Comparison of ENCODE assay signal across 1 mouse cellular context in the genomic region with DNA sequence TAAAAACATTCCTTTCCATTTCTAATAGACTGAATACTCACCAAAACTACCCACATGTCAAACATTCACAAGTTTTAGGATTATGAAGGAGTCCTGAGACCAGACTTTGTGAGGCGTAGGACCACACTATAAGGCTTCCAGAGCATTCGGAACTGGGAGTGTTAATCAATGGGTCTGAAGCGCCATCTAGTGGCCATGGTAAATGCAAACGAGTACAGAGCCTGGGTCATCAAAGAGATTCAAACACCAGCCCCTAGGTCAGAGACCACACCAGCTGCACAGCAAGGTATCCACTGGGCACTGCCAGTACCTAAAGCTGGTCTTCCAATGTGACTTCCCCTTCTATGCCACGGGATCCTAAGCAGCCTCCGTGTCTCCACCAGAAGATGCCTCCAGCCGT.
TF ChIP-seq lines count a peak whose summit lies in the region.

No protein-coding gene starts in this region.

TF ChIP-seq in MEL, 35 proteins besides CTCF, POLR2A, EP300 and RAD21 (continued from another document):
- no peak for TF ChIP-seq MAFK (IDR thresholded peaks at IDR 0.05; ENCODE audit: borderline replicate concordance, low read depth, low read length)
- TF ChIP-seq MYC (IDR thresholded peaks at IDR 0.05; ENCODE audit: low read depth, low read length), result no peak
- no peak for TF ChIP-seq ZMIZ1 (IDR thresholded peaks at IDR 0.05; ENCODE audit: low read depth, low read length)
- no peak for TF ChIP-seq SIN3A (IDR thresholded peaks at IDR 0.05; ENCODE audit: low read length)
- TF ChIP-seq JUND (IDR thresholded peaks at IDR 0.05; ENCODE audit: low read depth, low read length), result no peak
